Mouse (Mus musculus): ENCODE measurements at regions not wholly inside any gene's neighbourhood (a gene's known extent, or its start where the extent isn't known, plus 50 kb on each side); places are given as distances from the start of the nearest gene placed in this dataset.
"Not testable (repeated sequence)": the region's sequence is repeated elsewhere in the genome, so short reads cannot be mapped to it uniquely, and the experiment has no call there.

DNA sequence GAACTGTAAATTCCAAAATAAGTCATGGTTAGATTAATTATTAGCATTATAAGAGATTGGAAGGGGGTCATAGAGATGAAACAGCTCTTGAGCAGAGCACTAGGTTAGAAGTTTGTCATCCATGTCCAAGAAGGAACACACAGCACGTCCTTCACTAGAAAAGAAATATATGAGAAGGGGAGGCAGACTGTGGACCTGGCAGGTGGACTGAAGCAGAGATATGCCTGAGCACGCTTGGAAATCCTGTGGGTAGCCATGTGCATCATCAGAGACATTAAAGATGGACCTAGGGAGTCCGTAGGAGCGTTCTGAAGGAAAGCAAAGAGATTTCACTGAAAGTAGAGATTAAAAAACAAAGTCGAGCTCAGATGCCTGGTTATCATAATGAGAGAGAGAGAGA lies 343.9 kb upstream of the Rgma start:
- no peak for DNase-seq (ENCODE audit: low spot score)

DNA sequence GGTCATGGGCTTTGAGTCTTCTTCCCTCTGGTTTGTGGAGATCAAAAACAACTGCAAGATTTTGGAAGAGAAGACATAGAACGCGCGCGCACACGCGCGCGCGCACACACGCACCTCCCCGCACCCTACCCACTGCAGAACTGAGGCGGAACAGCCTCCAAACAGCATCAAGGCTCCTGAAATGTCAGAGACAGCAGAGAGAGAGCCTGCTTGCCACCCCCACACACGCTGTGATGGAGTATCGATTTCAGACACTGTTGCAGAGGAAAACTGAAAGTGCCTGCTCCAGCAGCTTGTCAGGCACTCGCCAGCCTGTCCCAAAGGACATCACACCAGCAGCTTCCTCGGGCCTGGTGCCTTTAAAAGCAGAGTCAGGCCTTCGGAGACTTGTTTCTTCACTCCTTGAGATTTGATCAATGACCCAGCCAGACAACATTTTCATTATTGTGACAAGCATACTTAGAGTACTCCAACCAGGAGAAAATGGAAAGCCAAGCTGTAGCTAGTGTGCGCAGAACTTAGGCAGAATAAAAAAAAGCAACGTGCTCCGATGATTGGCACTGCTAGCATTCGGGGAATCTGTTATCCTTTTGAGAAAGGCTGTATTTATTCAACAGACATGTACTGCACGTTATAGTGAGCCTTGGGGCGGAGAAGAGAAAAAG lies 342.9 kb upstream of the Rgma start:
- no peak for DNase-seq (ENCODE audit: low spot score)

DNA sequence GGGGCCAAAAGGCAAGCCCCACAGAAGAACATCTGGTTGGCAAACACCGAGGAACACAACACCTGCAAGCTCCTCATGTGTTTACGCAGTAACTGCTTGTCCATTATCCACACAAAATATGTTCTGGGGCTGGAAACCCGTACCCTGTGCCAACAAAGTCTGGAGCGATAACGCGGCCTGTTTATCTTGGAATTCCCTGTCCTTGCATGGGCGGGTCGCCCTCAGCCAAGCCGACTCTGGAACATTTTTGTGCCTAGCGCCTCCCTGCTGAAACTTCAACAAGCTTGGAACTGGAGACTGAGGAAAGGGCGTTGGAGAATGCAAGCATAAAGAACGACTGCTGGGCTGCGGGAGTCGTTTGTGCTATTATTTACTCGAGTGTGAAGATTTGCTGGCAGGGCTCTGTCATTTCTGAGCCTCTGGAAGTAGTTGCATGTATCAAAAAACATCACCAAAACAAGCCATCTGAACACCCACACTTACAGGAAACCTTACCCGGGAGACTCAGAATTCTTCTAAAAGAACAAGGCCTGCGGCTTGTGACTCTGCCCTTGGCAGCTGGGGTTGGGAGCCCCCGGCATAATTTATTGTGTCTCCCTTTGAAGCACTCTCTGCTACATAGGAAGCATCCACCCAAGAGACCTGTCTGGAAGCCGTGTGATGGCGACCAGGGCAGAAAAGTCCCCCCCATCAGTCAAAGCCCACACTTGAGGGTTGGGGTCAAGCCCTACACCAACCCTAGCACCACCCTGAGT lies 338.3 kb upstream of the Rgma start:
- DNase-seq (ENCODE audit: low spot score), result no peak

DNA sequence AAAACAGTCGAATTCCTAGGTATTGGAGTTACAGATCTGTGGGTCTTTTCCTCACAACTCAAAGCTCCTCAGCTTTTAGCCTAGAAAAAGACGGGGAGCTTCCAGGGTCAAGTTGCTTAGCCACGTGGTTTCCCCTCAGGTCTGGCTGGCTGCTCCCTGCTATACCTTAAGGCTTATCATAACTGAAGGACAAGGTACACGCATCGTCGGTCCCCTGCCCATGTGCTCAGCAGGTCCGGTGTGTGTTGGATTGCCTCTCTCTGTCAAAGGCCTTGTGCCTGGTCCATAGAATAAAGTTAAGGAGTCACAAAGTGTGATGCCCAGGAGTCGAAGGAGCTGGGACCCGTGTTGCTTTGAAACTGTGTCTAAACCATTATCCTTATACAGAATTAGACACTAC lies 337.7 kb upstream of the Rgma start:
- DNase-seq (ENCODE audit: low spot score), result no peak

DNA sequence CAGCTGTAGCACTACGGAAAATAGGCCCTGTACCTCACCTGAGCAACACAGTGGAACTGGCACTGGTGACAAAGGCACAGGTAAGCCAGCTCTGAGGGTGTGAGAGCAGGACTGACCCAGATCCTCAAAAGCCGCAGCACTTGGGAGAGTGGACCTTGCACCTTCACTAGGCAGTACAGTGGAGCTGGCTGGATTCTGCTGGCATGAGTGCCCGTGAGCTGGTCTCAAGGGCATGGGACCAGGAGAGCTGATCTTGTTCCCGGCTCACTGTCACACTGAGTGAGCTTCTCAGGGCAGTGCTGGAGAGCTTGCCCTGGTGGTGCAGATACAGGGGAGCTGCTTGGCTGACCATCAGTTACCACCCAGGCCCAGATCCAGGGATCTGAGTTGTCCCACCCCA lies 335.4 kb upstream of the Rgma start:
- no peak for DNase-seq (ENCODE audit: low spot score)

DNA sequence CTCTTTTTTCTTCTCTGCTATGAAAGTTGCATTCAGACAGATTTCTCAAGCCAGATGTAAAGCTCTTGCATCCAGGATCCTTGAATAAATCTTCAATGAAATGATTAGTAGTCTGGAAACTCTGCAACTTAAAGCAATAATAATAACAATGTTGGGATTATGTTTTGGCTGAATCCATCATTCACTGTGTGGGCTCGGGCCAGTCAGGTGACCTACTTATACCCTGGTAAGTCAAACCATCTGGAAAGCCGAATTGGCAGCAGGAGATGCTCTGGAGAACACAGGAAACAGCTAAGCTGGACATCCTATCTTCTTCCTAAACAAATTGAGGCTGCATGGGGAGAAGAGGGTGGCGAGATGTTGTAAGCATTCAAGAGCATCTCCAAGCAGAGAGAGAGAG lies 331.0 kb upstream of the Rgma start:
- DNase-seq (ENCODE audit: low spot score), result no peak

DNA sequence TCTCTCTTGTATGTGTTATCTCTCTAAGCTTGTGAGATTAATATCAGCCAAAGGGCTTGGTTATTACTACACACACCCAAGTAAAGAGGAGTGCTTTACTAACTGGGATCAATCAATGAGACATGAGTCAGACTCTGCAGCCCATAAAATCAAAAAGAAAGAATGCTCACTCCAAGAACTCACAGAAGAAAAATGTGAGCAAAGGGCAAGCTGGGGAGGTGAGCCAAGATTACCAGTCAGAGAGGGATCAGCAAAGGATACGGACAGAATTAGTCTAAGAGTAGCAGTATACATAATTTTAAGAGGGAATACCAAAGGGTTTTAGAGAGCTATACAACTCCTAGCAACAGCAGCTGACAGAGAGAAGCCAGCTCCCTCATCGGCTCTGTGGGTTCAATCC lies 319.4 kb upstream of the Rgma start:
- DNase-seq (ENCODE audit: low spot score), result no peak

DNA sequence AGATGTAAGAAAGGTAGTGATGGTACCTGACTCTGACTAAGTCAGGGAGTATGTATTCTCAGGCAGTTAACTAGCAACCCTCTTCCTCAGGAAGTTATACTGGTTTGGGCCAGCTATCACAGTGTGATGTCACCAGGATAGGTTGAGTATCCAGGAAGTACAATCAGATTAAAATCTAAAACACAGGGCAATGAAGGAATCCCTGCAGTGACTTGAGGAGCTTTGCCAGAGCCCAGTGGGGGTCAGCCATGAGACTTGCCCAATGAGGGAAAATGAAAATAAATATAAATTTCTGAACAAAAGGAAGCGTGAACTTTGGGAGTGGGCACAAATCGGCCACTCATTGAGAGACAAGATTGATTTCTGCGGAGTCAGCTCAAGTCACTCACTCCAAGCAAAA lies 311.8 kb upstream of the Rgma start:
- no peak for DNase-seq (ENCODE audit: low spot score)

DNA sequence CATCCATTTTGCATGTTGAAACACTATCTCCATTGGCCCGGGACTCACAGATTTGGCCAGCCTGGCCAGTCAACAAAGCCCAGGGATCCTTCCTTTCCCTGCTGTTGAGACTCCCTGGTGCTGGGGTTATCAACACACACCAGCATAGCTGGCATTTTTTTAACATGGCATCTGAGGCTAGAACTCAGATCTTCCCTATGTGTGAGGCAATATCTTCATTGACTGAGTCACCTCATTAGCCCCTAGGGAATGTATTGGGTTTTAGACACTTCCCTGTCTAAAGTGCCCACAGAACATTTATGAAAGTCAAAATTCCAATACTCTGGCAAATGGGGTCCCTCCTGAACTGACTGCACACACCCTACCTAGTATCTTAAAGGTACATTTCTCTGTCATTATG lies 306.8 kb upstream of the Rgma start:
- no peak for DNase-seq (ENCODE audit: low spot score)

DNA sequence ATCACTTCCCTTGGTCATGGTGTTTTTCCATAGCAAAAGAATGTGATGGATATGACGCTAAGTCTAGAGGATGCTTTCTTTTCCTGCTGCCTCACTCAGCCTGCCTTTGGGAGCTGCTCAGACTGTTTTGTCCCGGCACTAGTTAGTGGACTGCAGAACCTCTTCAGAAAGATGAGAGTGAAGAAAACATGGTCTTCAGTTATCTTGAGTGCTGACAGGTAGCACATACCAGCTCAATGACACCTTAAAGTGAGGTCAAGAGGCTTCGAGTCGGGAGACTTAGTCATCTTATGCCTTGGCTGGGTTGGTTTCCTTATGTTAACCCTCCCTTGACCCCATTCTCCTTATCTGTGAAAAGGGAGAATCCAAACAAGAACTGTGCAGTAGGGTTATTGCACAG lies 306.0 kb upstream of the Rgma start:
- DNase-seq (ENCODE audit: low spot score), result no peak

DNA sequence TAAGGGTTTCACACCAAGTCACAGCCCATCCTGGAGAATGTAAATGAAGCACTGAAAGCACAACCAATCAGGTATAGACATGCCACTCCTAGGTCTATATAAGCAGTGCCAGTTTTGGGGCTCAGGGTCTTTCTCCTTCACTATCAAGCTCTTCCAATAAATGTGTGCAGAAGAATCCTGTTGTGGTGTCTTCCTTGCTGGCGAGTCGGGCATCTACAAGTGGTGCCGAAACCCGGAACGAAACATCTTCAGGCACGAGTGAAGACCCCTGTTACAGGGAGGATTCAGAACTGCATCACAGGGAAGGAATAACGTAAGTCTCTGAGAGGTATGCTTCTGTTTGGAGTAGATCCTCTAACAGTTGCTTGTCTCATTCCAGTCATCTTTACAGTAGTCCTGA lies 299.9 kb upstream of the Rgma start:
- DNase-seq (ENCODE audit: low spot score), result not testable (repeated sequence)

DNA sequence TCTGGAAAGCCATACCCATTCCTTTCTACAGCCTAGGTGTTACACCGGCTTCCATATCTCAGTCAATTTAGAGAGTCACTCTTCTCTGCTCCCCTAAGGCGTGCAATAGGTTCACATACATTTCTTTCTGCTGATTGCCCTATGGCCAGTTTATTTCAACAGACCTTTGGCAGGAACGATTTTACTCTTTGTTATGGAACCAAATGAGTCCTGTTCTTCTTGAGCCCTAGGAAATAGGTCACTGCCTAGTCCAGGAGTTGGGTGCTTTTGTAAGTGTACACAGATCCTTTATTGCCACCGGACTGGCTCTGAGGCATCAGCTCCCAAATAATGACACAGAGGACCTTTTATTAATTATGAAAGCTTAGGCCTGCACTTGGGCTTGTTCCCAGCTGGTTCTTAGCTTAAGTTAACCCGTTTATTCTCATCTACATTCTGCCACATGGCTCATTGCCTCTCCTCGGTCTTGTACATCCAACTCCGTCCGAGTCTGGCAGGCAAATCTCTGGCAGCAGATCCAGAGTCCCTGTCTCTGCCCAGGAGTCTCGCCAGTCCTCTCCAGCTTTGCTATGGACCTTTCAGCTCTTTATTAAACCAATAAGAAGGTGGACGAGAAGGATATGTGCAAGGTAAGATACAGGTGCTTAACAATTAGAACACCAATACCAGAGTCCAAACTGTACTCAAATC lies 287.7 kb upstream of the Rgma start:
- no peak for DNase-seq (ENCODE audit: low spot score)

DNA sequence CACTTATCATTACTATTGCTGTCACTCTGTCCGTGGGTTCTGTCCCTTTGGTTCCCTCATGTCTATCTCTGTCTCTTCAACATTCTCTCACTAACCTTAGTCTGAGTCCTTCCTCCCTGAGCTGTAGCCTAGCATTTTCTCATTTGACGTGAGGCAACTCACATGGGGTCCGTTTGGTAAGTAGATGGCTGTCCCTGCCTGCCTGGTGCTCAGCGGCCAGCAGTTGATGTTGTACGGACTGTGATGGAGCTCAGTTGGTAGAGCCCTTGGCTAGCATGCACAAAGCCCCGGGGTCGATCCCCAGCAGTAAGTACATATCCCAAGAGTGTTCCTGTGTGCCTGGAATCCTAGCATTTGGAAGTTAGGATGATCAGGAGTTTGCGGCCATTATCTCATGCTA lies 287.0 kb upstream of the Rgma start:
- DNase-seq (ENCODE audit: low spot score), result no peak

DNA sequence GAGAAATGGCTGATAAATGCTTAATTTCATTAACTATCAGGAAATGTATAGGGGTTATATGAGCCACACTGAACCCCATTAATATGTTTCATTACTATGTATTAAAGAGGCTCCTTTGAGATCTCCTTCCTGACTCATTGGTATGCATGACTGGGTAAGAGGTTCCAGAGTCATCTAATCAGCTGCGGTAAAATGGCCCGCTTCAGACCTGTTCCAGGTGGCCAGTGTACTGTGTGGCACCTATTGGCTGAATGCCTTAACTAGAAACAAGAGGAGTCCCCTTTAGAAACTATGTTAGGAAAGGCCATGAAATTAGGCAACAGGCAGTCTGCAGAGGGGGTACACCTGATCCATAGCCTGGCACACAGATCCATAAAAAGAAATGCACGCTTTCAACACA lies 283.6 kb upstream of the Rgma start:
- DNase-seq (ENCODE audit: low spot score), result no peak

DNA sequence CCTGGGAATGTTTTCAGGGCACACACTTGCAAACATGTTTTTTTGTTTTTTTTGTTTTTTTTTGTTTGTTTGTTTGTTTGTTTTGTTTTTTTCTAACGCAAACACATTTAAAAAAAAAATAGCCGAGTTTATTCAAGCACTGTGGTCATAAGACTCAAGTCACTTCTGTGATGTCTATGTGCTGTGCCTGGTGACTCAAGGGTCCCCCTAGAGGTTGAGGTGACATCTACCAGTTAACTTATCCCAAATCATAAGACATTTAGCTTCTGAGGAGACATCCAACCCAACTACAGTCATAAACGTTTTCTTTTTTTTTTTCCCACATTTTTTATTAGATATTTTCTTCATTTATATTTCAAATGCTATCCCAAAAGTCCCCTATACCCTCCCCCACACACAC lies 281.2 kb upstream of the Rgma start:
- DNase-seq (ENCODE audit: low spot score), result no peak

DNA sequence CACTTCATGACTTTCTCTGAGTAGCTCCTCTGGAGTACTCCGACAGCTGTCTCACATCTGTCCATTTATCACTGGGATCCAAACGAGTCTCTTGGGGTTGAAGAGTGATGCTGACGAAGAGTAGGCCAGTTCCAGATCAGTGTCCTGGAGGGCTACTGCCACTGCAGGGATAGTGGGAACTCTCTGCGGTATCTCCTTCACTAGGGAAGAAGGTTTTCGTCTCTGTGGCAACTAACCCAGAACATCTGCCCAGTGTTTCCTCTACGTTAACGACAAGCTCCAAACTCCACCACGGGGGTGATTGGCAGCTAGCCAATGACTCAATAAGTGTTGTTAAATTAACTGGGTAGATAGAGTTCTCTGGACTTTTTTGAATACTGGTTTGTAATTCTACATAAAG lies 256.4 kb upstream of the Rgma start:
- peak; percentile 5 for DNase-seq (ENCODE audit: low spot score)

DNA sequence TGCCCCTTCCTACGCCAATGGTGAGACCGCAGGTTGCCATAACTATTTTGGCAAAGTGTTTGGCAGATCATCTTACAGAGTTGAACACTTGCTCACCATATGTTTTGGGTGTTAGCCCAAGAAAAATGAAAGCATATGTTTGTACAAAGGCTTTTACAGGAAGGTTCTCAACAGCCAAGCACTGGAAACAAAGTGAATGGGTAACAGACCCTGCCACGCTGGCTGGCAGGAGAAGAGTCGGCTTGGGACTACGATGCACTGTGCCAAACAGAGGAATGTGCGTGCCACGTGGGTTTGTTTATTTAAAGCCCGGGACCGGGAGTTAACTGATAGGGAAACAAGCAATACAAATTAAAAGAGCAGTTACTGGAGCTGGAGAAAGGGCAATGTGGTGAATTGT lies 255.0 kb upstream of the Rgma start:
- DNase-seq (ENCODE audit: low spot score), result no peak

DNA sequence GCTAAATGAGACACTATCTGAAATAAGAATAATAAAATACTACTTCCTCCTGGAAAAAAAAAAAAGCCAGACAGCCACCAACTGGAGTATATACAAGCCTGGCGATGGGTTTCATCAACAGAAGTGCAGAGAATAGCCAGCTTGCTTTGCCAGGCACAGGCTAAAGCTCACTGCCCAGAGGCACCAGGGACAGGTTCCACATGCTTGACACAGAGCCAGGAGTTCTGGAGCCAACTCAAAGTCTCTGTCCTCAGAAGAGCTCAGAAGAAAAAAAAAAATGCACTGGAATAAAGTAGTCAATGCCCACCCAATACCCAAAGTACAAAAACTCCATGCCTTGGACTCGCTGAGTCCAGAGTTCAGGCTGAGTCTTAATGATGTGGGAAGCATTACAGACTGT lies 250.3 kb upstream of the Rgma start:
- no peak for DNase-seq (ENCODE audit: low spot score)

DNA sequence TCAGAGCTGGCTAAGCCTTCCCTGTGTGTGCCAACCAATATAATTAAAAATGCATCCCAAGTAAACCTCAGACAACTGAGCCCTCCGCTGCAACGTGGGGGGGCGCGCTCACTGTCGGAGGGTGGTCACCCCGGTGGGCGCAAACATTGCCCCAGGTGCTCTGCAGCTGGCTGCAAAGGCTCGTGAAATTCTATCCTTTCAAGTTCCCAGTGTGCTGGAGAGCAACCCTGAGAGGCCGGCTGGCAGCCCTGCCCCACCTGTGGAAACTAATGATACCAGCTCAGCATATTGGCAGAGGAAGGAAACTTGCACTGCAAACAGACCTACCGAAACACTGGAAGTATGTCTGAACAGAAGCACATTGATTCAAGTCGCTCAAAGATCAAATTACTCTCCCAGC lies 249.4 kb upstream of the Rgma start:
- DNase-seq (ENCODE audit: low spot score), result no peak

DNA sequence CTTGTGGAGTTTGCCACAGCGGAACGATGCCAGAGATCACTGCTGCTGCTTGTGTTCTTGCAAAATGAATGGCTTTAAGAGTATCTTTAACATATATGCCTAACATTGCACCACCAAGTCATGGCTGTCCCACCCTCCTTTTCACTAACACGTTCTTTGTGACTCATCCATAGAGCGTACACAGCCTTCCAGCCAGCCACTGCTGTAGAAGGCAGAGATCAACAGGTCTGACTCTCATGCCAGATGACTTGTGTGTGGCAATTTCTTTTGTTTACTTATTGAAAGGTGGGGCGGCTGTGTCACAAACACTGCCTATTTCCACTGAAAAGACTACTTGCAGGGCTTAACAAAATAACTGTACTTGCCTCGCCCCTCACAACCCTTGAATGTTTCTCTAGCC lies 239.5 kb upstream of the Rgma start:
- DNase-seq (ENCODE audit: low spot score), result no peak

DNA sequence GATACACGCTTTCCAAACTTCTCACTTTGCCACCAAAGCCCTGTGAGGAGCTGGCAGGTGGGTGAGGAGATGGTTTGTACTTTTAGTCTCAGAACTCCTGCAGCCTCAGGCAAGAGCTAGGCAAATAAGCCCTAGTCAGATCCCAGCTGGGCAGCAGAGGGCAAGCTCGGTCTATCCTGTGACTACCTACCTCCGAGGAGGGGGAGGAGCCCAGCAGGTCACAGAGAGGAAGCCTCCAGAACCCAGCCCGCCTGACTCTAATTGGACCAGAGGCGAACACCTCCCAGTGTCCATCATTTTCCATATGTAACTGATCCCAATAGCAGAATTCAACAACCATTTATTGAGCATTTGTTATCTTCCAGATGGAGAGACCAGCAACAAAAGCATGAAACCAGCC lies 237.0 kb upstream of the Rgma start:
- no peak for DNase-seq (ENCODE audit: low spot score)

DNA sequence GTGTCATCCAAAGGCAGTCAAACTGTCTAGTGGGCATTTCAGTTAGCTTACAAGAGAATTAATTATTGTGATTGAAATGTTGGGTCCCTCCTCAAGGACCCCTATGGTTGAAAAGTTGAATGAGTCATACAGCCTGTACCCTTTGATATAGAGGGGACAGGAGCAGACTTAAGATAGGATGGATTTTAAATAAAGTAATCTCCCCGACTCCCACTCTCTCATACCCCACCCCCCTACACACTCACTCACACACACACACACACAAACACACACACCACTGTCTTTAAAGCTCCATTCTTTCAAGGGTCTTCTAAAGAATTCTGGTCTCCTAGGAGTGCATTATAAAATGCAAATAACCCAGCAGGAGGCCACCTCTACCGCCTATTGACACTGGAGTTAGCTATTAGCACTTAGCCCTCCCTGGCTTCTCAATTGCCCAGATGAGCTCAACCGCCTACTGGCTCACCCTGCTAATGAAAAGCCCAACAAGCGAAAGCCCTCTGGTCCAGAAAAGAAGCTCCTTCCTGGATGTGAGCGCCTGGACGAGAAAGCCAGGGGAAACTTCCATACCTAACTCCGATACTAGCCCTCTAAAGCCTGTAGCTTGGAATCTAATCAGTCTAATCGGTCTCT lies 236.3 kb upstream of the Rgma start:
- DNase-seq (ENCODE audit: low spot score), result no peak

DNA sequence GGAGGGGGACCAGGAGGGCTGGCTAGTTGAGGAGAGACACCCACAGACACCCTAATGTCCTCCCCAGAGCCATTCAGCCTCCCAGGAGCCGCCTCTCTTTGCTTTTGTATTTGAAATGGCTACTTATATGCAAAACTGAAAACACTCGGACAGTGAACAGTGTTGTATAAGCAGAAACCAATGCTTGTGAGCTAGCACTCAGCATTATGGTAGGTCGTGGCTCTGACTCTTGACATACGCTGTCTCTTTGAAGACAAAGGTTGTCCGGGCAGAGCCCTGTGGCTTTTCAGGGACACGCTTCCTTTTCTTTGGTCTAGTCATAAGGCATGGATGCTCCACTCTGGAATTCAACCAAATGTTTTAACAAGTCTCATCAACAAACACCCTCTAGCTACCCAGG lies 235.4 kb upstream of the Rgma start:
- DNase-seq (ENCODE audit: low spot score), result no peak

Measured in T-cell, adult 2 months (primary cell).